Mouse (Mus musculus) liver, adult (tissue): ENCODE data around the gene Atp5s.
A peak's percentile ranks its signal among the peaks of the same experiment; 100 is the strongest.

Experiments
- GATA4 ChIP-seq: IDR thresholded peaks from 2 replicates; pipeline ENCODE4 v1.6.1; 2014; ENCODE audit warnings: mild to moderate bottlenecking, low read length; ENCODE audit not compliant: insufficient replicate concordance

The Atp5s gene

DNA sequence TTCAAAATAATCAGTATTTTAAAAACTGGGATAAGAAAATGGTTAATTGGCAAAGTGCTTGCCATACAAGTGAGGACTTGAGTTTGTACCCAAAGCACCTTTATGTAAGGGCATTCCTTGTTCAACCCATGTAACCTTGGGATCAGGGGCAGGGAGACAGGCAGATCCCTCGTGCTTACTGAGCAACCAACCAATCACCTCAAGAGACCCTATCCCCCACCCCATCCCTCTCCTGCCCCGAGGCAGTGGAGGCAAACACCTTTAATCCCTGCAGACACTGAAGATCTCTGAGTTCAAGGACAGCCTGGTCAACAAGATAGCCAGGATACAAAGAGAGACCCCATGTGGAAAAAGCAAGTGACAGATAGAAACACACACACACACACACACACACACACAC, 1.4 kb upstream of the Atp5s start:
- no peak for TF ChIP-seq GATA4

GRCm38 (mm10) chr12:69724018-69724710, 586 bp upstream of the Atp5s start:
- no peak for TF ChIP-seq GATA4

DNA sequence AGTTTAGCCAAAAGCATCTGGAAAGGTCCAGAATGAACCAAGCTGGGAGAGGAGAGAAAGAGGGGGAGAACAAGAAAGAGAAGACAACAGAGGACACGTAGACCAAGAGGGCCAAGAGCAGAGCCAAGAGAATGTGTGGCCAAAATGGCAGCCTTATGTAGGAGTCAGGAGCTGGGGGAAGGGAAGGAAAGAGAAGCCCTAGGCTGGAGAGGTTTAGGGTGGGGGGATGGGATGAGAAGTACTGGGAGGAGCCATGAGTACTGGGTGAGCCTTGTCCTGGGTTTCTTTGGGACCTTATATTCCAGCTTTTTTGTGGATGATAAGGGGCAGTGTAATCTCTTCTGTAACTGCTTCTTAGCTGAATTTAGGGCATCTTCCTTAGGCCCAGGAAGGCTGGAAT, 4.5 kb downstream of the Atp5s start:
- TF ChIP-seq GATA4: no peak

DNA sequence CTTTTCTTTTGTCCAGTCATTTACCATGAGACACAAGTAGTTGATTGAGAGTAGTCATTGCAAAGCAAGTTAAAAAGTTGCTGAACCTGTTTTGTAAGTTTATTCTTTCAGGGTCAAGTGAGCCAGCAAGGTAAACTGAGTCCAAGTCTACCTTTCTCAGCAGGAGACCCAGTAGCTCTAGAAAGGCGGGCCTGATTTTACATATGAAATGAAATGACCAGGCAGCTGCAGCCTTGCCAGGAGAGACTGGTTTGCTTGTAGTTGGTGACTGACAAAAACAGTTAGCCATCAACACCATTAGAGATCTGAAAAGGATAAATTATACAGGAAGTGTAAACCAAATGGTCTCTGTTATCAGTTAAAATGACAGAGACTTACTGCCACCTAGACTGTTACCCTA, 5.6 kb downstream of the Atp5s start:
- TF ChIP-seq GATA4: no peak

GRCm38 (mm10) chr12:69732221-69732620, 7.5 kb downstream of the Atp5s start:
- TF ChIP-seq GATA4: no peak

GRCm38 (mm10) chr12:69733518-69733917, 8.8 kb downstream of the Atp5s start:
- TF ChIP-seq GATA4: no peak

DNA sequence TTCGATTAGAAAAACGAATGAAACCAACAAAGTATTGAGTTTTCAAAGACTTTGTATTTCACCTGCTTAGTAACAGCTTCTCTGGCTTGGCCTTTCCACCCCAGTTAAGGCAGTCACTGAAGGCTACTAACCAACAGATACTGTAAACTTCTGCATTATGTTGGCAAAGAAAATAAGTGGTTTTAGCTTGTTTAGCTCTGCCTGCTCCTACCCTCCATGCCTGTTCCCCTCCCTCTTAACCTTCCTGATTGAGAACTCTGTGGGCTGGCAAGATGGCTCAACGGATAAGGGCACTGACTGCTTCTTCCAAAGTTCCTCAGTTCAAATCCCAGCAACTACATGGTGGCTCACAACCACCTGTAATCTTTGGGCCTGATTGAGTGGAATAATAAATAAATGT, 9.2 kb downstream of the Atp5s start:
- no peak for TF ChIP-seq GATA4

GRCm38 (mm10) chr12:69741965-69742364, 17.2 kb downstream of the Atp5s start:
- no peak for TF ChIP-seq GATA4

DNA sequence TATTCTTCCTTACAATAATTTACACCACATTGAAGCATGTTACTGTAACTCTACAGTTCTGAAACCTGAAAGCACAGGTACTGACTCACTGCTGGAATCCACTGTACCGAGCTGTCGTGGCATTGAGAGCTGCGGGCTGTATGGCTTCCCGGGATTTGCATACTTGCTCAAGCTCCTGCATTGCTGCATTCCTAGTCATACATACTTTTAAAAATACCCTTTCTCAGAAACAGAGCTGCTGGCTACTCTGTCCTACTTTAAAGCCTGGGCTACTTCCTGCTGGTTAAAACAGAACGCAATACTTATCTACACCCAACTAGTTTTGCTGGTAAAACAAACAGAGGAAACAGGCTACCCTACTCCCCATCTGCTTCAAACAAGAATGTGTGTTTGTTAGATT, 19.4 kb downstream of the Atp5s start:
- no peak for TF ChIP-seq GATA4

- peak; percentile 55; the same call in 1 of the 2 replicates for TF ChIP-seq GATA4
These were observed 27.2 kb downstream of the Atp5s start for GRCm38 (mm10) chr12:69751864-69752341.

DNA sequence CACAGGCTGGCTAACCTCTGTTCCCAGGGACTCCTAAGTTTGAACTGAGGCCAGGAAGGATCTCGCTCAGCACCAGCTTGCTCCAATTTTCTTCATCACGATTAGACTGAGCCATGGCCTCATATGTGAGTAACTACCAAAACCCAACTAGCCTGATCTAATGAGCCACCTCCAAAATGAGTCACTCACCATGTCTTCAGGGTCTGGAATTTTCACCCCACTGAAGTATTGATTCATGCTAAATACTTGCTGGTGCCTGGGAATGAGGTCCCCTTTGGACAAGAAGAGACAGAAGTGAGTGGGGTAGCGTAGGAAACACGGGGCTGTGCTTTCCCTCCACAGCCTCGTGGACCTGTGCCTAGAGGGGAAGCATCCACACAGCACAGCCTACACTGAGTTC, 29.2 kb downstream of the Atp5s start:
- no peak for TF ChIP-seq GATA4

GRCm38 (mm10) chr12:69756015-69756414, 31.3 kb downstream of the Atp5s start:
- TF ChIP-seq GATA4: no peak

DNA sequence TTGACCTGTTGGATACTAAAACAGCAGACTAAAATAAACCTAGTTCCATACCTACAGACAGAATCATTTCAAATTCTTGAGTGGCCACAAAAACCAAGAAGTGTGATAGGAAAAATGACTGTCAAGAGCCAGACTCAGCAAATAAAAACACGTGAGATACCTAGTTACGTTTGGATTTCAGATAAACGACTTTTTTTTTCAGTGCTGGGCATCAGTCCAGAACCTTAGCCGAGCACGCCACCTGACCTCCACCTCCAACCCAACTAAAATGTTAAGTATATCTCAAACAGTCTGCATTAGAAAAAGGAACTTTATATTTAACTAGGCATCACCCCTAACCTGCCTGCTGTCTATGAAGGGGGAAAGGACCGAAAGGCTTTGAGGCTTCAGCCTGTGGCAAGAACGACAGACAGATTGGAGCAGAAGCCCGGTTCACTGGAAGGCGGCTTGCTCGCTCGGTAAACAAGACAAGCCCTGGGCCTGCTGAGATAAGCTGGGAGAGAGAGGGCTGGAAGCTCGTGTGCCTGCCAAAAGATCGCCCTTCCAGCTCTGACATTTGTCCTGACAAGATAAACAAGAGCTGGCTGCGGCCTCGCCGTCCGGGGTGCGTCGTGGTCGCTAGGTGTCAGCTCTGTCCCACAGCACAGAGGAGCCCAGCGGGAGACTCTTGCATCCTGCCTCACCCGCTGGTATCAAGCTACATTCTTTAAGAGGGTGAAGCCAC, 32.8 kb downstream of the Atp5s start:
- TF ChIP-seq GATA4: peak; percentile 100

- peak; percentile 57; the same call in 1 of the 2 replicates for TF ChIP-seq GATA4
These were observed 33.8 kb downstream of the Atp5s start for GRCm38 (mm10) chr12:69758221-69759185.

DNA sequence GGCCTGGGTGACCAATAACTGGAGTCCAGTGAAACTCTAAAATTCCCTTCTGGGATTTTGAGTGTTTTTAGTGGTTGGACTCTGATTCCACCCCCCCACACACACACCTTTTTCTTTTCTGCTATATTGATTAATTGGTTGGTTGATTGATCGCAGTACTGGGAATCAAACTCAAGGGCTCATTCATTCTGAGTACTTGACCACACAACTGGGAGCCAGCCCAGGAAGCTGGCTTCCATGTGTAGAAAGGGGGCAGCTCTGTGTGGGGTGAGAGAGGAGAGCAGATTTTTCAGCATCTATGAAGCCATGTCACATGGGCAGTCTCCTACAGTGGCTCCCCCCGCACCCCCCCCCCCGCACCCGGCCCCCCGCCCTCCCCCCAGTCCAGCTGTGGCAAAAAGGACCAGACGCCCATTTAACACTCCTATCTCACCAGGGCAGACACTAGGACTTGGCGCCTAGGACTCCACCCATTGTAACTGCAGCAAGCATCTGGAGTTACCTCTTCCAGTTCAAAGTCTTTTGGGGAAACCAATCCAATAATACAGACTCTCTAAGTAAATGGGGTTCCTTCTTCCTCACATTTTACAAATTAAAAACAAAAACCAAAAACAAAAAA, 34.6 kb downstream of the Atp5s start:
- no peak for TF ChIP-seq GATA4
